Mouse (Mus musculus) gastrocnemius, adult 2 months (tissue): Measurements from ENCODE around the gene Spast. TPM values are rescaled to one million over a fixed set of nuclear protein-coding genes. Genes with fewer than 3 reads are reported as not detected.

Experiments
- DNase-seq: peaks from one replicate; pipeline ENCODE4 v3.0.0; 2022
- H3K27ac ChIP-seq: fragments of 200-600 bp; 2 replicates; pipeline ENCODE4 v1.8.1; 2022; ENCODE audit warnings: mild to moderate bottlenecking
- H3K4me3 ChIP-seq: fragments of 200-600 bp; 2 replicates; pipeline ENCODE4 v1.8.1; 2022; ENCODE audit warnings: mild to moderate bottlenecking, moderate library complexity
- CTCF ChIP-seq: fragments of 200-600 bp; IDR thresholded peaks from 2 replicates; pipeline ENCODE4 v1.8.1; 2022; ENCODE audit warnings: antibody characterized with exemption, mild to moderate bottlenecking, moderate library complexity
- intact Hi-C: fragments of 180-260 bp; cut with DNase I; formaldehyde crosslinking; loops from one replicate; pipeline ENCODE4 v1.15.1; 2025
- total RNA-seq, 2 experiments: library from RNA; stranded (reverse); gene quantifications; 2 replicates each; pipeline ENCODE4 v1.2.3; 2021

Spast gene
- total RNA-seq, 2 experiments from 2014 or later = 47.5 to 47.9 TPM

DNA sequence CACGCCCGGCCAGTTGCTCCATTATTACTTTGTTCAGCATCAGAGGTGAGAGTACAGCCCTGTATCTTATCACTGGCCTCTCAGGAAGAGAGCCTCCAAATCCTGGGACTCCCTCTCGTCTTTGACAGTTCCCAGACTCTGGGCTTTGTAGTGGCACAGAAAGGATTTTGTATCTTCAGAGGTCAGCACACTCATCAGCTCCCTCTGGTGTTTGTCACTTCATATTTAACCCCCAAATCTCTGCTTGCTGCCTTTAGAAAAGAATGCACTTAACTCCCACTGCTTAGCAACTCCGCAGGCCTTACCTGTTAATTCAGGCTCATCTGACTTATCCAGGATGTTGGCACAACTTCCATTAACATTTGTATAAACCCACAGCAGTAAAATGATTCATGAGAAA is 70.9 kb downstream of the Spast start:
- Histone ChIP-seq H3K4me3 (no peak overlapping the region), H3K27ac (no peak overlapping the region)
- intact Hi-C loops = no loop called here
- peak; percentile 22; the same call in 1 of the 2 replicates for TF ChIP-seq CTCF
- DNase-seq = no peak

DNA sequence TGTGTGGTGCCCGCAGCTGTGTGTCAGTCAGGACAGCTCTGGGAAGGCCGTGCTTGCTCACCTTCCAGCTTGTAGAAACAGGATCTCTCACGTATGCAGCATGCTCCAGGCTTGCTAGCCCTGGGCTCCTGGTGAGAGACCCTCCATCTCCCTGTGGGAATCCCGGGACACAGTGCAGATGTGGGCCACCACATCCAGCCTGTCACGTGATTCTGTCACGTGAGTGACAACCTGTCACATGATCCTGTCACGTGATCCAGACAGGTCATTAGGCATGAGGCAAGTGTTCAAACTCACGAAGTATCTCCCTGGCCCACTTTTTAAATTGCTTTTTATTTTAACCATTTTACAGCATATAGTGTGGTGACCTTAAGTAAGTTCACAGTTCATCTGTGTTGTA is 74.5 kb downstream of the Spast start:
- no peak for DNase-seq
- H3K27ac ChIP-seq = no peak overlapping the region
- intact Hi-C loops = no loop called here
- H3K4me3 ChIP-seq = no peak overlapping the region
- no peak for TF ChIP-seq CTCF

DNA sequence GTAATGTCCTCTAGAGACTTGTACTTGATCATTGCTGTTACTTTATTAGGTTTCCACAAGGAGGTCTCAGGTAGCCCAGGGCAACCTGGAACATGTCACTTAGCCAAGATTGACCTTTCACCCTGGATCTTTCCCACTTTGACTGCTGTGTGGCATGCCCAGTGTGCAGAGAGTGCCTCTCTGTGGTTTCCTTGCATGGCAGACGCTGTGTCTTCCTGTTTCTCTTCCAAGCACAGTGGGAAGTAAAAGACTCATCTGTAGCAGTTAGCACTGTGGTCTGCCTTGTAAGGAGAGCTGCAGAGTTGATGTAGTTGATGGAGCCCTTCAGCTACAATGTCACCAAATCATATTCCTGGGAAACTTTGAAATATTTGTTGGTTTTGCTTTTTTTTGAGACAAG is 75.9 kb downstream of the Spast start:
- TF ChIP-seq CTCF = no peak
- Histone ChIP-seq H3K27ac (no peak overlapping the region), H3K4me3 (no peak overlapping the region)
- intact Hi-C loops = no loop called here
- no peak for DNase-seq

DNA sequence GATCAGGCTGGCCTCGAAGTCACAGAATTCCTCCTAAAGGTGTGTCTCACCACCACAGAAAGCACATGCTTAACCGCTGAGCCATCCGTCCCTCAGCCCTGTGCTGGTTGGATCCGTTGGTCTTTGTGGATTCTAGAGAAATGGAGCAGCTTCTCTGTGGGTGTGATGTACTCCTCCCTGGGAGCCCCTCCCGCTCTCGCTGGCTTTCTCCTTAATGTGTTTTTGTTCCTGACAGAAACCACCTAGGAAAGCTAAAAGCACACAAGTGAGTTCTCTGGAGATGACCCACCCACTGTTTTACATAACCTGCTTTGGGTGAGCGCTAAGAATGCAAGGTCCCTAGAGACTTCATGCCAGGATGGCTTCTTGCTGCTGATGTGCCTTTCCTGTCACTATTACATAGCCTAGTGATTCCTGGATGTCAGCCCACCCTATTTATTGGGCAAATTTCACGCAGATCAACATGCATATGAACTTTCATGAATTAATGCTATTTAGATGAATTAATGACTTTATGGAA is 78.1 kb downstream of the Spast start:
- no peak for DNase-seq
- intact Hi-C loops = no loop called here
- H3K27ac ChIP-seq = no peak overlapping the region

DNA sequence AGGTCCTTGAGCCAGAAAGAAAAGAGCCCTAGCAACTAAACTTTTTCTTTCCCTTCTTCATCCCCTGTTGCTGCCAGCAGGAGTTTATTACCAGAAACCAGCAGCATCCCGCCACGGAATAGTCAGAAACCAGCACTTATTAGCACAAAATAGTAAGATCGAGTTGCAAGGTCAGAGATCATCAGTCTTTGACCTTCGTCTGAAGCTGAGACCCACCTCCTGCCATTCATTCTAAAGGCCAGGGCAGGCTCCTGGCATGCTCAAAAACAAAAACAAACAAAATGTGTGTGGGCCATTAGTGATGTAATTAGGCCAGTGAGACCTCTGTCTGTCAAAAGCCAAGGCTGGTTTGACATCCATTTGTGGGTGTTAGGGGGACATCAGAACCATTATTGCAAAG is 79.4 kb downstream of the Spast start:
- intact Hi-C loops = no loop called here
- Histone ChIP-seq H3K4me3 (no peak overlapping the region), H3K27ac (no peak overlapping the region)
- no peak for TF ChIP-seq CTCF
- no peak for DNase-seq

More for the DNA sequence above, 78.1 kb downstream of the Spast start:
- no peak for TF ChIP-seq CTCF
- no peak overlapping the region for H3K4me3 ChIP-seq

DNA sequence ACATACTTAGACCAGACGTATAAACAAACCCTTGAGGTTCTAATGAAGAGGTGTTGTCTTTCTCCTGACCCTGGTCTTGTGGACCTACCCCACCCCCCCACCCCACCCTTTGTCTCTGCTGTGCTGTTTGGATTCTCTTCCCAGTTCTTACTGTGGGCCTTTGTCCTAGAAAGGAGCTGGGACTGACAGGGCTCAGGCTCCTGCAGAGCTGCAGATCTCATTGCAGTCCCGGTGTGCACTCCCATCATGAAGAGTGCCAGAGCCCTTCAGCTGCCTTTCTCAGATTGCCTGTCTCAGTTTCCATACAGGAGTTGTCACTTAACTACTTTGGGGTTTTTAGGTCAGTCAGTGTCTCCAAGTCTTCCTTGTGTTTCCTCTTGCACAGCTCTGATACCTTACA is 81.9 kb downstream of the Spast start:
- no peak for TF ChIP-seq CTCF
- peak; percentile 63 for DNase-seq
- H3K27ac ChIP-seq = peak overlapping the region; percentile 24; the same call in 1 of the 2 replicates
- intact Hi-C loops = no loop called here
- no peak overlapping the region for H3K4me3 ChIP-seq

DNA sequence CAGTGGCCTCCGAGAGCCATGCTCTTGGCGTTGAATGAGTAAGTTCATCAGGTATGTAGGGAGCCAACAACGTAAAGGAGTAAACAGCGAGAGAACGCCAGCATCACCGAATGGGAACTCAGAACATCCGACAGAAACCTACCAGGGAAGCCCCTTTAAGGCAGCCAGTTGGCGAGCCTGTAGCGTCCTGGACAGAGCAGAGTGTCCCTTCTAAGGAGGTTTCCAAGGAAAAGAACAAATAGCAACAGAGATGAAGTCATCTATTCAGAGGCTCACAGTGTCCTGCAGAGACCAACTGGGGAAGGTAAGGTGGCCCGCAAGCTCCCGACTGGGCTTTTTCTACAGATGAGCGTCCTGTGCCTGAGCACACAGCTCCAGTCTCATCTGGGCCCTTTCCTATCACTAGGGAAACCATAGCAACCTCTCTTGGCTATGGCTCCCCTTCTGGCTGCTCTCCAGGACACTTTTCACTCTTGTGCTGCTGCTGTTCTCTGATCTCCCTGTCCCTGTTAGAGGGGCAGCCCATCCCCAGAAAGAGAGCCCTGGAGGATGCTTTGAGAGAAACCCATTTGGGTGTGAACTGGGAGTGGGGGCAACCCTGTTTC is 85.7 kb downstream of the Spast start:
- Histone ChIP-seq H3K27ac (no peak overlapping the region), H3K4me3 (no peak overlapping the region)
- no peak for DNase-seq
- TF ChIP-seq CTCF = no peak
- intact Hi-C loops = no loop called here

DNA sequence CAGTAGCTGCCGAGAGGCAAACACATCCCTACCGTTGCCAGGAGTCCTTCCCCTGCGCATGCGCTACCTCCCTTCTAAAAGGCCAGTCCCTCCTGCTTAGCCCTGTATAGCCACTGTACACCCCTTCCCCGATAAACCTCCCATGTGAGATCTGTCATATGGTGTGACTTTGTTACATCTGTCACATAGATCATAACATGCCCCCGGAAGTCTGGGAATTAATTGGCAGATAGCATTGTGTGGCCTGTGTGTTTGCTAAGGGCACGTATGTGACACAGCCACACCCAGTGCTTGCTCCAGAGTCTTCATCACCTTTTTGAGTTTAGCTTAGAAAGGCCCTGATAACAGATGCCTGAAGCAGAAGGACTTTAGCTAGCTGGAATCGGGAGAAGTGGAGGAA is 91.3 kb downstream of the Spast start:
- no peak for TF ChIP-seq CTCF
- no peak overlapping the region for H3K4me3 ChIP-seq
- intact Hi-C loops = no loop called here
- no peak overlapping the region for H3K27ac ChIP-seq
- no peak for DNase-seq

DNA sequence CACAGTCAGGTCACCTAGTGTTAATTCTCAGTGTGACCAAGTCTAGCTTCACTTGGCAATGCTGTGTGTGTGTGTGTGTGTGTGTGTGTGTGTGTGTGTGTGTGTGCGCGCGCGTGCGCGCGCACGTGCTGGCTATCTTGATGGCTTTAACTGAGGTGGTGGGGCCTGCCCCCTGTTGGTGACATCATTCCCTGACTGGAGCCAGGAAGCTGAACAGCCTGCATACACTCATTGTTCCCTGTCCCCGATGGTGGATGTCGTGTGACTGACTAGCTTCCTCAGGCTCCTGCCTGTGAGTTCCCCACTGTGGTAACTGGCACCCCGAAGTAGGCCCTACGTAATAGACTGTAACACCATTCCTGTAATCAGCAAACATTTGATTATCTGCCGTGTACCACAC is 92.7 kb downstream of the Spast start:
- intact Hi-C loops = no loop called here
- Histone ChIP-seq H3K4me3 (no peak overlapping the region), H3K27ac (no peak overlapping the region)
- no peak for TF ChIP-seq CTCF
- DNase-seq = no peak

DNA sequence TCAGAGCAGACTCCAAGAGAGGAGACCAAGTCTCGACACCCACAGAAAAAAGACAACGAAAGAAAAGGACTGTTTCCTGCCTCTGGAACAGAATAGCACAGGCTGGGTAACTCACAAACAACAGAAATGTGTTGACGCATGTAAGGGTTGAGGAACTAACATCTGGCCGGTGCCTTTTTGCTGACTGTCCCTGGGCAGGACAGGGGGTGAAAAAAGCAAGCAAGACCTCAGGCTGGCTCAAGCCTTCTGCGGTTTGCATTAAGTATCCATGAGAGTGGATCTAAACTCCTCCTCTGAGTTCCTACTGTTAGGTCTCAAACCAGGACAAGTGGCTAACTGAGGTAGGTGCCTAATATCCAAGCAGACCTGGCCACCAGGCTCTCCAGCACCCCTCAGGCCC is 93.8 kb downstream of the Spast start:
- Histone ChIP-seq H3K4me3 (no peak overlapping the region), H3K27ac (no peak overlapping the region)
- DNase-seq = no peak
- no peak for TF ChIP-seq CTCF
- intact Hi-C loops = no loop called here

DNA sequence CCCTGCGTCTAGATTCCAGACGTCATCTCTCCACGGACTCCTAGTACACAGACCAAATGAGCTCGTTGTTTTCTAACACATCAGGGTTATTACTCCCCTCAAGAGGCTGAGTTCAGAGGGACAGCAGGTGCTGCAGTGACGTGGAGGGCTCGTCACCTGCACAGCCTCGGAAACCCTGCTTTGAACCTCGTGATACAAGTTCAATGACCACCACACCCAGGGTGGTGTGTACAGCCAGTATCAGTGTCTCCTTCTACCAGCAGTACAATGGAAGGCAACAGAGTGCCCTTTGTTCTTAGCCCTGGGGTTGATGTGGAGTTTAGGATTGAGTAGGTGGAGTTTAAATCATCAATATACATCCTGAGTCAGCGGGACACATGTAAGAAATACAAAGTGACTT is 99.0 kb downstream of the Spast start:
- DNase-seq = no peak
- Histone ChIP-seq H3K27ac (no peak overlapping the region), H3K4me3 (no peak overlapping the region)
- intact Hi-C loops = no loop called here
- TF ChIP-seq CTCF = no peak

DNA sequence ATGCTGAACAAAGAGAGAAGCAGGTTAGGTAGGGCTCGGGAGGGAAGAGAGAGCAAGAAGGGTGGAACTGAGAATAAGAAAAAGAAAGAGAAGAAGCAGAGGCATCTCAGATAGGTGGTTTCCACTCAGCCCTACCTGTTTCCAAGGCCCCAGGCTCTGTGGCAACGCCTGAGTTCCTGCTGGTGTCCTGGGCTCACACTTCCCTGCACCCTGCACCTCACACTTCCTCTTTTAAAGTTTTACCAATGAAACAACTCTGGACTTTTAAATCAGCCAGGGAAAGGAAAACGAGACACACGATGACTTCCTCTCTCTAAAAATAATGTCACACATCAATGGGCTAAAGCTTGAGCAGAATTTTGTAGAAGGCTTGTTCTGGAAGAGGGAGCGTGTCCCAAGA is 101.7 kb downstream of the Spast start:
- H3K27ac ChIP-seq = no peak overlapping the region
- H3K4me3 ChIP-seq = no peak overlapping the region
- intact Hi-C loops = no loop called here
- no peak for DNase-seq
- no peak for TF ChIP-seq CTCF

Other genes starting within 250 kb of the Spast start
- gene Memo1, start 43.5 kb upstream of the Spast start, total RNA-seq = 10 to 100 TPM; 43.7 to 55.6 TPM
- 10 to 100 TPM; 45.2 to 57.6 TPM for gene Dpy30, start 15.0 kb upstream of the Spast start, total RNA-seq
- 1 to 10 TPM; 5.8 to 6.5 TPM for gene Slc30a6, start 56.6 kb downstream of the Spast start, total RNA-seq
- gene Nlrc4, start 120.2 kb downstream of the Spast start, total RNA-seq = under 1 TPM; 0.08 TPM
- 10 to 100 TPM; 28.4 to 36.7 TPM for gene Yipf4, start 150.5 kb downstream of the Spast start, total RNA-seq
- 10 to 100 TPM; 61.3 to 62.4 TPM for gene Birc6, start 189.3 kb downstream of the Spast start, total RNA-seq